Mouse (Mus musculus): Measurements from ENCODE around the gene B230219D22Rik. TPM values are rescaled to one million over a fixed set of nuclear protein-coding genes. Genes with fewer than 3 reads are reported as not detected.
A peak's percentile ranks its signal among the peaks of the same experiment; 100 is the strongest.

B230219D22Rik gene
- 68.7 and 71.2 TPM in 2 replicates for polyA plus RNA-seq (2016; fragmentation: Nextera tagmentation; extraction: Ambion mirVana)

GRCm38 (mm10) chr13:55692535-55693242 is at the start of gene B230219D22Rik:
B230219D22Rik (plus strand) TSS chr13:55693124.
- ATAC-seq (ENCODE audit: low FRiP score), result peak; percentile 98
- Histone ChIP-seq H3K36me3 (replicated peaks) (no peaks in the 10 kb centered on the region), H3K4me3 (replicated peaks) (peak within 1 kb of the TSS; percentile 99), H3K4me1 (peaks cover 31% of the 10 kb centered on the region), H3K9me3 (no peaks in the 10 kb centered on the region), H3K27me3 (no peaks in the 10 kb centered on the region), H3K27ac (peak within 1 kb of the TSS; percentile 99), H3K9ac (peak within 1 kb of the TSS; percentile 100), H3K4me2 (peak within 1 kb of the TSS; percentile 63)
- 3% methylated on average over 51 of the region's 51 CpGs for WGBS

- Histone ChIP-seq H3K4me1 (no peaks in the 10 kb centered on the region), H3K36me3 (replicated peaks) (peaks cover 66% of the 10 kb centered on the region), H3K9ac (no peak overlapping the region), H3K27ac (no peak overlapping the region), H3K4me2 (no peak overlapping the region), H3K27me3 (no peaks in the 10 kb centered on the region), H3K4me3 (replicated peaks) (no peak overlapping the region), H3K9me3 (no peaks in the 10 kb centered on the region)
- no peak for ATAC-seq (ENCODE audit: low FRiP score)
- WGBS, result 94% methylated on average over 2 of the region's 2 CpGs
These were observed 48.4 kb upstream of the B230219D22Rik start for GRCm38 (mm10) chr13:55644525-55644924.

- no peak for ATAC-seq (ENCODE audit: low FRiP score)
- H3K27ac ChIP-seq, result no peak overlapping the region
- H3K27me3 ChIP-seq, result no peaks in the 10 kb centered on the region
- H3K4me2 ChIP-seq, result no peak overlapping the region
- no peaks in the 10 kb centered on the region for H3K4me1 ChIP-seq
- no peak overlapping the region for H3K9ac ChIP-seq
- 90% methylated on average over 12 of the region's 12 CpGs for WGBS
- no peak overlapping the region for H3K4me3 ChIP-seq (replicated peaks)
- peaks cover 98% of the 10 kb centered on the region for H3K36me3 ChIP-seq (replicated peaks)
- H3K9me3 ChIP-seq, result no peaks in the 10 kb centered on the region
These were observed 42.8 kb upstream of the B230219D22Rik start for GRCm38 (mm10) chr13:55650098-55650497.

GRCm38 (mm10) chr13:55650980-55651379 is 41.9 kb upstream of the B230219D22Rik start:
- peaks cover 98% of the 10 kb centered on the region for H3K36me3 ChIP-seq (replicated peaks)
- H3K4me3 ChIP-seq (replicated peaks), result no peak overlapping the region
- 97% methylated on average over 6 of the region's 6 CpGs for WGBS
- H3K27me3 ChIP-seq, result no peaks in the 10 kb centered on the region
- H3K4me2 ChIP-seq, result no peak overlapping the region
- no peak overlapping the region for H3K27ac ChIP-seq
- no peak overlapping the region for H3K9ac ChIP-seq
- ATAC-seq (ENCODE audit: low FRiP score), result no peak
- H3K4me1 ChIP-seq, result no peaks in the 10 kb centered on the region
- no peaks in the 10 kb centered on the region for H3K9me3 ChIP-seq

- 81% methylated on average over 6 of the region's 6 CpGs for WGBS
- no peak for ATAC-seq (ENCODE audit: low FRiP score)
- H3K27me3 ChIP-seq, result no peaks in the 10 kb centered on the region
- H3K4me1 ChIP-seq, result no peaks in the 10 kb centered on the region
- H3K36me3 ChIP-seq (replicated peaks), result peaks cover 92% of the 10 kb centered on the region
- no peak overlapping the region for H3K4me3 ChIP-seq (replicated peaks)
- no peaks in the 10 kb centered on the region for H3K9me3 ChIP-seq
- H3K4me2 ChIP-seq, result no peak overlapping the region
- H3K9ac ChIP-seq, result no peak overlapping the region
- H3K27ac ChIP-seq, result no peak overlapping the region
These were observed 24.4 kb upstream of the B230219D22Rik start for GRCm38 (mm10) chr13:55668550-55668949.

- Histone ChIP-seq H3K4me3 (replicated peaks) (no peak overlapping the region), H3K9me3 (no peaks in the 10 kb centered on the region), H3K9ac (no peak overlapping the region), H3K27me3 (no peaks in the 10 kb centered on the region), H3K36me3 (replicated peaks) (peaks cover 89% of the 10 kb centered on the region), H3K27ac (no peak overlapping the region), H3K4me1 (no peaks in the 10 kb centered on the region), H3K4me2 (no peak overlapping the region)
- no peak for ATAC-seq (ENCODE audit: low FRiP score)
- WGBS, result 94% methylated on average over 6 of the region's 6 CpGs
These were observed 20.2 kb upstream of the B230219D22Rik start for GRCm38 (mm10) chr13:55672711-55673110.

GRCm38 (mm10) chr13:55677364-55677763 is 15.6 kb upstream of the B230219D22Rik start:
- ATAC-seq (ENCODE audit: low FRiP score), result no peak
- 89% methylated on average over 8 of the region's 8 CpGs for WGBS

GRCm38 (mm10) chr13:55682201-55682600 is 10.7 kb upstream of the B230219D22Rik start:
- ATAC-seq (ENCODE audit: low FRiP score), result no peak
- no peaks in the 10 kb centered on the region for H3K9me3 ChIP-seq
- H3K4me2 ChIP-seq, result no peak overlapping the region
- H3K36me3 ChIP-seq (replicated peaks), result peaks cover 41% of the 10 kb centered on the region
- H3K4me3 ChIP-seq (replicated peaks), result no peak overlapping the region
- 90% methylated on average over 9 of the region's 9 CpGs for WGBS
- no peaks in the 10 kb centered on the region for H3K4me1 ChIP-seq
- no peak overlapping the region for H3K9ac ChIP-seq
- H3K27ac ChIP-seq, result no peak overlapping the region
- no peaks in the 10 kb centered on the region for H3K27me3 ChIP-seq

More at GRCm38 (mm10) chr13:55677364-55677763, 15.6 kb upstream of the B230219D22Rik start:
- Histone ChIP-seq H3K4me1 (no peaks in the 10 kb centered on the region), H3K27me3 (no peaks in the 10 kb centered on the region), H3K9me3 (no peaks in the 10 kb centered on the region), H3K36me3 (replicated peaks) (peaks cover 83% of the 10 kb centered on the region), H3K4me3 (replicated peaks) (no peak overlapping the region), H3K4me2 (no peak overlapping the region), H3K27ac (no peak overlapping the region), H3K9ac (no peak overlapping the region)

GRCm38 (mm10) chr13:55683581-55683980 is 9.3 kb upstream of the B230219D22Rik start:
- Histone ChIP-seq H3K27ac (no peak overlapping the region), H3K36me3 (replicated peaks) (peaks cover 28% of the 10 kb centered on the region), H3K4me1 (peaks cover 11% of the 10 kb centered on the region), H3K4me2 (no peak overlapping the region), H3K4me3 (replicated peaks) (no peak overlapping the region), H3K9me3 (no peaks in the 10 kb centered on the region), H3K9ac (no peak overlapping the region), H3K27me3 (no peaks in the 10 kb centered on the region)
- ATAC-seq (ENCODE audit: low FRiP score), result no peak
- 87% methylated on average over 3 of the region's 3 CpGs for WGBS

GRCm38 (mm10) chr13:55686107-55686633 is 6.8 kb upstream of the B230219D22Rik start:
- WGBS, result 76% methylated on average over 9 of the region's 9 CpGs

GRCm38 (mm10) chr13:55687927-55688602 is 4.9 kb upstream of the B230219D22Rik start:
- ATAC-seq (ENCODE audit: low FRiP score), result no peak
- H3K4me1 ChIP-seq, result peaks cover 11% of the 10 kb centered on the region
- no peak overlapping the region for H3K4me3 ChIP-seq (replicated peaks)
- H3K27ac ChIP-seq, result peak overlapping the region; percentile 50
- WGBS, result 19% methylated on average over 4 of the region's 4 CpGs
- no peaks in the 10 kb centered on the region for H3K27me3 ChIP-seq
- H3K9me3 ChIP-seq, result no peaks in the 10 kb centered on the region
- H3K4me2 ChIP-seq, result no peak overlapping the region
- H3K36me3 ChIP-seq (replicated peaks), result no peaks in the 10 kb centered on the region
- H3K9ac ChIP-seq, result no peak overlapping the region

More at GRCm38 (mm10) chr13:55686107-55686633, 6.8 kb upstream of the B230219D22Rik start:
- 0 out of 2 replicates have a peak, but pooled peaks cover 5% of the 10 kb centered on the region for H3K36me3 ChIP-seq (replicated peaks)
- ATAC-seq (ENCODE audit: low FRiP score), result no peak; the same call in 1 of the 2 replicates
- H3K27me3 ChIP-seq, result no peaks in the 10 kb centered on the region
- H3K9me3 ChIP-seq, result no peaks in the 10 kb centered on the region
- H3K4me1 ChIP-seq, result peaks cover 11% of the 10 kb centered on the region
- H3K4me3 ChIP-seq (replicated peaks), result no peak overlapping the region
- H3K4me2 ChIP-seq, result no peak overlapping the region
- no peak overlapping the region for H3K9ac ChIP-seq
- H3K27ac ChIP-seq, result 0 out of 2 replicates have a peak overlapping the region, but pooled peaks have one; percentile 14

GRCm38 (mm10) chr13:55693243-55693721 is 358 bp downstream of the B230219D22Rik start:
- peak overlapping the region; percentile 63 for H3K4me2 ChIP-seq
- 1% methylated on average over 63 of the region's 70 CpGs for WGBS
- peak overlapping the region; percentile 100 for H3K9ac ChIP-seq
- no peaks in the 10 kb centered on the region for H3K9me3 ChIP-seq
- peak; percentile 62 for ATAC-seq (ENCODE audit: low FRiP score)
- peak overlapping the region; percentile 99 for H3K27ac ChIP-seq
- H3K4me3 ChIP-seq (replicated peaks), result peak overlapping the region; percentile 99
- 0 out of 2 replicates have a peak, but pooled peaks cover 1% of the 10 kb centered on the region for H3K36me3 ChIP-seq (replicated peaks)
- no peaks in the 10 kb centered on the region for H3K27me3 ChIP-seq
- H3K4me1 ChIP-seq, result peaks cover 26% of the 10 kb centered on the region
